Mouse (Mus musculus) embryo, embryonic 11.5 days (tissue): Measurements from ENCODE around the gene Ms4a6d.
"Not testable (repeated sequence)": the region's sequence is repeated elsewhere in the genome, so short reads cannot be mapped to it uniquely, and the experiment has no call there.

Experiments used
- DNase-seq: peaks from one replicate; pipeline ENCODE4 v3.0.0-alpha.2; 2012; ENCODE audit warnings: low read depth, low spot score

Ms4a6d gene

DNA sequence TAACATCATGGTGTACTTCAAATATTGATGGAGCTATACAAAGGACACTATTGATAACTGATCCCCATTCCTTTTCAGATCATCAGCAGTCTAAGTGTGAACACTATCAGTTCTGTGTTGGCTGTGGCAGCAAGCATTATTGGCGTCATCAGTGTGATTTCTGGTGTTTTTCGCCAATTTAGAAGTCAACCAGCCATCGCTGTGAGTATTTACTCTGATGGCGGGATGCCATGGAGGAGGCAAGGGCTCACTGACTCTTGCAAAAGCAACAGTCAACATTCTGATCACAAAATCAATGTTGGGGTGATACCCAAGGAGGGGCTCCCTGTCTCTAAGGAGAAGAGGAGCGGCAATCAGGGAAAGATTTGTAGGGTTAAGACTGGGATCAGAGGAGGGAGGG is 49.9 kb downstream of the Ms4a6d start:
- no peak for DNase-seq

DNA sequence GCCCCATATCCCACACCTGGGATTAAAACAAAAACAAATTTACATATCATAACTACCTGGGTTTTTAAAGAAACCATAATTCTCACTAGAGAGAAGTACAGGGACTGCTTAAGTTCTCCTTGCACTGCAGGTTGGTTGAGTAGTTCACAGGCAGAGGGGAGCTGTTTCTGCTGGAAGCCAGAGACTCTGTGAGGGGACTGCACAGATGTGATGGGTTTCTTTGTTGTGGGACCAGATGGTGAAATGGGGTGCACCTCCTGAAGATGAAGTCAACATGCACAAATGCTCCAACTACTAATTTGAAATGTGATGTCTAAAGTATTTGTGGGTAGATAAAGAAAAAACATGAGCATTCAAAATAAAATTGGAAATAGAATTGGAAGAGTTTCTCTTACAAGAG is 56.7 kb downstream of the Ms4a6d start:
- DNase-seq, result no peak

DNA sequence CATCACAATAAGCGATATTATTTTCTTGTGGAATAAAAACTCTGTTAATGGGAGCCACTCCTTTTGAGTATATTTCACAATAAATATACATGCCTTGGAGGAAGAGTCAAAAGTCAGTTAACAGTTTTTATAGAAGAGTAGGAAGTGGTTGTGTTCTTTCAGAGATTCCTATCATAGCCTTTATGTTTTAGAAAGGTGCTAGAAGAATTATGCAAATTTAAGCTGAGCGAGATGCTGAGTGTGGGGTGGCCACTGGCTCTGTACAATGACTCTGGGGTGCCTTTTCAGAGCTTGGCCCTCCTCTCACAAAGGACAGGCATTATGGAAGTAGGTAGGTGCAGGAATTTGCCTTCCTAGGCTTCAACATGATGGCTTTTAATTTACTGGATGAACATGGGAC is 60.3 kb downstream of the Ms4a6d start:
- not testable (repeated sequence) for DNase-seq

DNA sequence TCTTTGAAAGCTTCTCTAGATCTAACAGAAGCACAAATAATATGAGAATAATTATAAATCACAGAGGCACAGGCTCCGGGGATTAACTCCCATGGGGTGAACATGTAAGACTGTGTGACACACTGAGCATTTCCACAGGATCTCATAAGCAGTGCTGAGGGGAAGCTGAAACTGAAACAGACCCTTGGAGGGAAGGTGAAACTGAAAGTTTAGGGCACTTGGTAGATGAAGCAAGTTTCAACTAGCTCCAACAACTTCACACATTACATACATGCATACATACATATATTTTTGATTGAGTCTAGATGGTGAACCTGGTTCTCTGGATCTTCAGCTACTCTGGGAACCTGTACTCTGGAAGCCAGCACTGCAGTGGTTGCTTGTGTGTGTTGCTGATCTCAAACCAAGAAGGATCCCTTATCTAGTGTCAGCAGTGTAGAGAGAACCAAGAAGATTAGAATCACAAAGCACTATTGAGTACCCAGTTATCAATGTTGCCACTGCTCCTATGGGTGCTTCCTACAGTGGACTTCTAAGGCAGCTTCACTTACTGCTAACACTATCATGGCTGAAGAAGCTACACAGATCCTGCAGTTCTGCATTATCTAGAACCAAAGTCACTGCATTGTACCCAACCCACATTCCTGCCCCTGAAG is 64.4 kb downstream of the Ms4a6d start:
- not testable (repeated sequence) for DNase-seq

DNA sequence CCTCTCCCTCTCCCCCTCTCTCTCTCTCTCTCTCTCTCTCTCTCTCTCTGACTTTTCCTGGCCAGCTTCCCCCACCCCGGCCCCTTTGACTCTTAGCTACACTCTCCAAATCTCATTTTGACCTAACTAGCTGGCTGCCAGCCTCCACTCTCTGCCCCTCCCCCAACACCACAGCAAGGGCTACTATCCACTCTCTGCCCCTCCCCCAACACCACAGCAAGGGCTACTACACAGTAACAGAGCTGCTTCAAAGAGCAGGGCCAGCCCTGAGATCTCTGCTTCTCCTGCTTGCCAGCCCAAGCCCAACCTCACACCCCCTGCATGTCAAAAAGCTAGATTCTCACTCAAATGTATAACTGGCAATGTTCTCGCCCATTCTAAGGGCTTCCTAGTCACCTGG is 67.3 kb downstream of the Ms4a6d start:
- DNase-seq, result peak; percentile 5
